Mouse (Mus musculus): ENCODE data around the gene Slc17a7. TPM values are rescaled to one million over a fixed set of nuclear protein-coding genes. Genes with fewer than 3 reads are reported as not detected.

Slc17a7 gene
- polyA plus RNA-seq, 1 experiment from 2014 or later: 7.8 TPM

DNA sequence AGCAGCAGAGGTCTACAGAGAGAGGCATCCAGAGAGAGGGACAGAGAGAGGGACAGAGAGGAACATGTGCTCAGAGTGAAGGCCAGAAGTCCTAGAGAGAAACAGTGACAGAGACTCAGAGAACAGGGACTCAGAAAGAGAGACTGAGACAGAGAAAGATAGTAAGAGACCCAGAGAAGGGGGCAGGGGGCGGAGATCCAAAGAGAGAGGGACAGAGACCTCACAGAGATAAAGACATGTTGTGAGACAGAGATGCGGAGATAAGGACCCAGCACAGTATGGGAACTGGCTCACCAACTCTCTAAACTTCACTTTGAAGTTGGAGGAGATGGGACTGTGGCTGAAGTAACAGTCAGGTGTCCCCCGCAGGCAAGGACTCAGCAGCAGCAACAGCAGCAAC lies 28.4 kb upstream of the Slc17a7 start:
- ATAC-seq (ENCODE audit: insufficient number of reproducible peaks, insufficient read depth, low FRiP score, low read depth): no peak
- peaks cover 0 to 8% of the 10 kb centered on the region in 2 experiments; a peak in 2 of 4 replicates for H3K4me1 ChIP-seq (ENCODE audit: control insufficient read depth in 2 of 2, insufficient read depth in 2 of 2, low read length in 2 of 2)
- peak overlapping the region in 1 of 2 experiments; percentile 60; a peak in 1 of 4 replicates for H3K4me3 ChIP-seq (ENCODE audit: control insufficient read depth in 1 of 2, insufficient read depth in 1 of 2, low read depth in 1 of 2, low read length in 2 of 2)
- peak overlapping the region; percentile 79 for H3K4me2 ChIP-seq (ENCODE audit: low read length)
- no peaks in the 10 kb centered on the region for H3K9me3 ChIP-seq (ENCODE audit: control insufficient read depth, low read length)
- no peaks in the 10 kb centered on the region for H3K36me3 ChIP-seq (ENCODE audit: control insufficient read depth, insufficient read depth, low read length)
- peaks cover 6% of the 10 kb centered on the region; the same call in 1 of the 2 replicates for H3K27me3 ChIP-seq (ENCODE audit: control insufficient read depth, insufficient read depth, low read length)
- no peak overlapping the region for H3K9ac ChIP-seq (ENCODE audit: low read length)
- 59% methylated on average over 3 of the region's 3 CpGs for whole genome bisulfite sequencing
- no peak overlapping the region for H3K27ac ChIP-seq (replicated peaks in 1 of 2; ENCODE audit: control insufficient read depth in 1 of 2, insufficient read depth in 1 of 2, low read depth in 2 of 2, low read length in 2 of 2)

DNA sequence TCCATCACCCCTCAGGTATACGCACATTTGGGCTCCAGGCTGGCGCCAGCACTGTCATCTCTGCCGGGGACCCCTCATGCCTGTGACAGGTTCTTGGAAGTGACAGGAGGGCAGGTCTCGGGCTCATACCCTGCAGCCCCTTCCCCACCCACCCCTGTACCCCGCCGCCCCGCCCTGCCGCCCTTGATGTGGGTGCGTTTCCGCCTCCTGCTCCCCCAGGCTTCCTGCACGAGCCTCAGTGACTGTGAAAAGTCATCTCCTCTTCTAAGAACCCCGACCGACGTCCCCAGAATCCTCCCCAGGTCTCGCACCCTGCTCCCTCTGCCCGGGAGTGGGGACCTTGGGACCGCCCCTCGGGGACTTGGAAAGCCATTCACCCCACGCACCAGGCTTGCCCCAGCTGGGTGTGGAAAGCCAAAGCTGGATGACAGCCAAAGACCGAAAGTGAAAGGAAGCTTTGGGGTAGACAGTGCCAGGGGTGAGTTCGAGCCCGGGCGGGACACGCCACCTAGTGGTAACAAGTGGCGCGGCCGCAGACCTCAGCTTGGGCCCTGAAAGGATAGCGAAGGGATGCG lies 27.7 kb upstream of the Slc17a7 start, which contains the start of the genes Gm45713 and Flt3l:
TSS of gene Gm45713 (minus strand) at position 239 of the 575 bp plus-strand sequence.
TSS of gene Flt3l (minus strand) at position 440 of the 575 bp plus-strand sequence.
- H3K36me3 ChIP-seq (ENCODE audit: control insufficient read depth, insufficient read depth, low read length): no peaks in the 10 kb centered on the region
- H3K4me1 ChIP-seq (ENCODE audit: control insufficient read depth in 2 of 2, insufficient read depth in 2 of 2, low read length in 2 of 2): peaks cover 0 to 8% of the 10 kb centered on the region in 2 experiments; a peak in 2 of 4 replicates
- no peak within 1 kb of the TSS for H3K27ac ChIP-seq (replicated peaks in 1 of 2; ENCODE audit: control insufficient read depth in 1 of 2, insufficient read depth in 1 of 2, low read depth in 2 of 2, low read length in 2 of 2)
- peaks cover 6% of the 10 kb centered on the region; the same call in 1 of the 2 replicates for H3K27me3 ChIP-seq (ENCODE audit: control insufficient read depth, insufficient read depth, low read length)
- H3K4me2 ChIP-seq (ENCODE audit: low read length): peak within 1 kb of the TSS; percentile 79
- H3K9me3 ChIP-seq (ENCODE audit: control insufficient read depth, low read length): no peaks in the 10 kb centered on the region
- WGBS: 2% methylated on average over 29 of the region's 29 CpGs
- H3K4me3 ChIP-seq (ENCODE audit: control insufficient read depth in 1 of 2, insufficient read depth in 1 of 2, low read depth in 1 of 2, low read length in 2 of 2): peak within 1 kb of the TSS; percentile 60 to 79
- H3K9ac ChIP-seq (ENCODE audit: low read length): peak within 1 kb of the TSS; percentile 75
- peak; percentile 64 for ATAC-seq (ENCODE audit: insufficient number of reproducible peaks, insufficient read depth, low FRiP score, low read depth)

DNA sequence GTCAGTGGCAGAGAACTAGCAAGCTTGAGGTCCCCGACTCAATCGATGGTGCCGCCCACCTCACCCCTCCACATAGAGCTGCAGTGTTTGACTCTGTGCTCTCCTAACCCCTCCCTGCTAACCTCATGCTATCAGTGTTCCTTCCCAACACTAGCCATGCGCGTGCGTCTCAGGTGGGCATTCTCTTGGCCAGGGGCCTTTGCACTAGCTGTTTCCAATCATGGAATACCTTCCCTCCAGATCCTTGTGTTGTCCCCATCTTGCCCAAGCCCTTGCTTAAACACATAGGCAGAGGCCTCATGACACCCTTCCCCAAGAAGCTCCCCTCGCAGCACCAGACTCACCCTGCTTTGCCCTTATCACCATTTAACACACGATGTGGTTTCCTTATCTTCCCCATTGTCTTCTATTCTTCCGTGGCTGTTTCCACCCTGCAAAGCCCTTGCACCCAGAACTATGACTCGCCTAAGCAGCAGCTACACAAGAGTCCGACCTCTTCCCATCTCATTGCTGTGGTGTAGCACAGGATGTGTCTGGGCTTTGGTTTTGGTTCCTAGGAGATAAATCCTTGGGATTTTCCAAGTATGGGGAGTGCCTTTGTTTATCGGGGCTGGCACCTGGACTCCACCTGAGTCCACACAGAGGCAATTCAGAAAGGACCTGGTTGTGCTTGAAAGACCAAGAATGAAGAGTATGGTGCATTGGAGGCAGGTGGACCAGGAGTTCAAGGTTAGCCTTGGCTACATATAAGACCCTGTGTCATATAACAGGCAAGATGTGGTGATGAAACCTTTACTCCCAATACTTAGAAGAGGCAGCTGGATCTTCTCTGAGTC lies 26.4 kb upstream of the Slc17a7 start:
- no peaks in the 10 kb centered on the region for H3K9me3 ChIP-seq (ENCODE audit: control insufficient read depth, low read length)
- H3K27ac ChIP-seq (replicated peaks in 1 of 2; ENCODE audit: control insufficient read depth in 1 of 2, insufficient read depth in 1 of 2, low read depth in 2 of 2, low read length in 2 of 2): no peak overlapping the region
- H3K27me3 ChIP-seq (ENCODE audit: control insufficient read depth, insufficient read depth, low read length): peaks cover 6% of the 10 kb centered on the region; the same call in 1 of the 2 replicates
- no peak overlapping the region for H3K9ac ChIP-seq (ENCODE audit: low read length)
- no peak for ATAC-seq (ENCODE audit: insufficient number of reproducible peaks, insufficient read depth, low FRiP score, low read depth)
- no peak overlapping the region for H3K4me2 ChIP-seq (ENCODE audit: low read length)
- H3K36me3 ChIP-seq (ENCODE audit: control insufficient read depth, insufficient read depth, low read length): peaks cover 6% of the 10 kb centered on the region
- H3K4me3 ChIP-seq (ENCODE audit: control insufficient read depth in 1 of 2, insufficient read depth in 1 of 2, low read depth in 1 of 2, low read length in 2 of 2): no peak overlapping the region
- peaks cover 0 to 5% of the 10 kb centered on the region in 2 experiments; a peak in 2 of 4 replicates for H3K4me1 ChIP-seq (ENCODE audit: control insufficient read depth in 2 of 2, insufficient read depth in 2 of 2, low read length in 2 of 2)
- WGBS: 61% methylated on average over 12 of the region's 12 CpGs

GRCm38 (mm10) chr7:45138403-45138802 lies 25.3 kb upstream of the Slc17a7 start:
- H3K4me2 ChIP-seq (ENCODE audit: low read length): no peak overlapping the region
- H3K4me1 ChIP-seq (ENCODE audit: control insufficient read depth in 2 of 2, insufficient read depth in 2 of 2, low read length in 2 of 2): peaks cover 0 to 5% of the 10 kb centered on the region in 2 experiments; a peak in 2 of 4 replicates
- H3K27me3 ChIP-seq (ENCODE audit: control insufficient read depth, insufficient read depth, low read length): peaks cover 6% of the 10 kb centered on the region; the same call in 1 of the 2 replicates
- H3K9me3 ChIP-seq (ENCODE audit: control insufficient read depth, low read length): no peaks in the 10 kb centered on the region
- no peak overlapping the region for H3K4me3 ChIP-seq (ENCODE audit: control insufficient read depth in 1 of 2, insufficient read depth in 1 of 2, low read depth in 1 of 2, low read length in 2 of 2)
- WGBS: 85% methylated on average over 1 of the region's 1 CpGs
- peaks cover 16% of the 10 kb centered on the region for H3K36me3 ChIP-seq (ENCODE audit: control insufficient read depth, insufficient read depth, low read length)
- ATAC-seq (ENCODE audit: insufficient number of reproducible peaks, insufficient read depth, low FRiP score, low read depth): no peak
- no peak overlapping the region; the same call in 1 of the 2 replicates for H3K9ac ChIP-seq (ENCODE audit: low read length)
- H3K27ac ChIP-seq (replicated peaks in 1 of 2; ENCODE audit: control insufficient read depth in 1 of 2, insufficient read depth in 1 of 2, low read depth in 2 of 2, low read length in 2 of 2): no peak overlapping the region

DNA sequence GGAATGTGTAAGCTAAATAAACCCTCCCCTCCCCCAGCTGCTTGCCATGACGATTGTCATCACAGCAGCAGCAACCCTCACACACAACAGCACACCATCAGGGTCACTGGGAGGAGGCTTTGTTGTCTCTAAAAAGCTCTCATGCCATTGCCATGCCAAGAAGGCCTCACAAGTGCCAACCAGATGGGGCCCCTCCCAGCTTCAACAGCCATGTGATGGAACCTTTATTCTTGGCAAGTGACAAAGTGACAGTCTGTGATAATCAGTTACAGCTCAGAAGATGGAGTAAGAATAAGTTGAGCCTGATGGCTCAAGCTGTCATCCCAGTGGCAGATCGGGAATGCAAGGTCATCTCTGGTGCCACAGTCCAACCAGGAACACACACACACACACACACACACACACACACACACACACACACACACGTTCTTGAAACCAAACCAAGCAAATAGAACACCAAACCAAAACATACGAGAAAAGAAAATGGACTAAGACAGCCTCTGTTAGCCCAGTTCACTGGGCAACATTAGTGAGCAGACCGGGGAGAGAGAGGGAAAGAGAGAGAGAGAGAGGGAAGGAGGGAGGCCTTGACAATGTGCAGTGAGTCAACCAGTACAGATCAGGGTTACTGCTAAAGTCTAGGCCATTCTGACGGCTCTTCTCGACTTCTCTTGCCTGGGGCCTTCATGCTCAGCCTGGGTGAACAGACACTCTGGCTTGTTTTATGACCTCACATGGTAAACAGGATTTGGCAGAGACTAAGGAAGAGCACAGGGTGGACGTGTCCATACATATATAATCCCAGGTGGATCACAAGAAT lies 23.6 kb upstream of the Slc17a7 start:
- Histone ChIP-seq H3K9me3 (ENCODE audit: control insufficient read depth, low read length) (no peaks in the 10 kb centered on the region), H3K36me3 (ENCODE audit: control insufficient read depth, insufficient read depth, low read length) (peaks cover 32% of the 10 kb centered on the region), H3K9ac (ENCODE audit: low read length) (no peak overlapping the region), H3K4me1 (ENCODE audit: control insufficient read depth in 2 of 2, insufficient read depth in 2 of 2, low read length in 2 of 2) (peaks cover 0 to 5% of the 10 kb centered on the region in 2 experiments; a peak in 2 of 4 replicates), H3K27ac (replicated peaks in 1 of 2; ENCODE audit: control insufficient read depth in 1 of 2, insufficient read depth in 1 of 2, low read depth in 2 of 2, low read length in 2 of 2) (no peak overlapping the region), H3K4me2 (ENCODE audit: low read length) (no peak overlapping the region), H3K27me3 (ENCODE audit: control insufficient read depth, insufficient read depth, low read length) (peaks cover 6% of the 10 kb centered on the region; the same call in 1 of the 2 replicates), H3K4me3 (ENCODE audit: control insufficient read depth in 1 of 2, insufficient read depth in 1 of 2, low read depth in 1 of 2, low read length in 2 of 2) (no peak overlapping the region)
- ATAC-seq (ENCODE audit: insufficient number of reproducible peaks, insufficient read depth, low FRiP score, low read depth): no peak
- WGBS: 67% methylated on average over 8 of the region's 8 CpGs

GRCm38 (mm10) chr7:45141319-45141718 lies 22.4 kb upstream of the Slc17a7 start:
- Histone ChIP-seq H3K4me3 (ENCODE audit: control insufficient read depth in 1 of 2, insufficient read depth in 1 of 2, low read depth in 1 of 2, low read length in 2 of 2) (no peak overlapping the region), H3K27me3 (ENCODE audit: control insufficient read depth, insufficient read depth, low read length) (no peaks in the 10 kb centered on the region), H3K9me3 (ENCODE audit: control insufficient read depth, low read length) (no peaks in the 10 kb centered on the region), H3K9ac (ENCODE audit: low read length) (no peak overlapping the region), H3K36me3 (ENCODE audit: control insufficient read depth, insufficient read depth, low read length) (peaks cover 44% of the 10 kb centered on the region), H3K4me2 (ENCODE audit: low read length) (no peak overlapping the region), H3K27ac (replicated peaks in 1 of 2; ENCODE audit: control insufficient read depth in 1 of 2, insufficient read depth in 1 of 2, low read depth in 2 of 2, low read length in 2 of 2) (no peak overlapping the region), H3K4me1 (ENCODE audit: control insufficient read depth in 2 of 2, insufficient read depth in 2 of 2, low read length in 2 of 2) (no peaks in the 10 kb centered on the region; a peak in 1 of 4 replicates)
- 92% methylated on average over 3 of the region's 3 CpGs for WGBS
- ATAC-seq (ENCODE audit: insufficient number of reproducible peaks, insufficient read depth, low FRiP score, low read depth): no peak

DNA sequence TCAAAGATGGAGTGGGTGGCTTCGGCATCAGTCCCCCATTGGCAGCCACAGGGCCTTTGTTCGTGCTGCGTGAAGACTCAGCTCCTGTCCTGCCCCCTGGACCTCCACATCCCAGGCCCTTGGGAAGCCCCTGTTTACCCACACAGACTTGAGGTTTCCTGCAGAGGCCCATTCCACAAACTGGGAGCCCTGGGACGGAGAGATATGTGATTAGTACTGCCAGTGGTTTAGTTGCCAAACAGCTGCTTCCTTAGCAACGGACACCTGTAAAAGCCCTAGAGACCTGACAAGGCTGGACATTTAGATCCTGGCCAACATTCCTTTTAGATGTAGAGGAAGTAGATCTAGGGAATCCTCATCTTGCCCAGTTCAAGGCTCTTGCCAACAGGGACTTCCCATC lies 21.8 kb upstream of the Slc17a7 start:
- Histone ChIP-seq H3K9ac (ENCODE audit: low read length) (no peak overlapping the region), H3K27me3 (ENCODE audit: control insufficient read depth, insufficient read depth, low read length) (no peaks in the 10 kb centered on the region), H3K9me3 (ENCODE audit: control insufficient read depth, low read length) (no peaks in the 10 kb centered on the region), H3K27ac (replicated peaks in 1 of 2; ENCODE audit: control insufficient read depth in 1 of 2, insufficient read depth in 1 of 2, low read depth in 2 of 2, low read length in 2 of 2) (no peak overlapping the region), H3K4me3 (ENCODE audit: control insufficient read depth in 1 of 2, insufficient read depth in 1 of 2, low read depth in 1 of 2, low read length in 2 of 2) (no peak overlapping the region), H3K36me3 (ENCODE audit: control insufficient read depth, insufficient read depth, low read length) (peaks cover 45% of the 10 kb centered on the region), H3K4me2 (ENCODE audit: low read length) (no peak overlapping the region), H3K4me1 (ENCODE audit: control insufficient read depth in 2 of 2, insufficient read depth in 2 of 2, low read length in 2 of 2) (no peaks in the 10 kb centered on the region; a peak in 1 of 4 replicates)
- 86% methylated on average over 5 of the region's 5 CpGs for WGBS
- ATAC-seq (ENCODE audit: insufficient number of reproducible peaks, insufficient read depth, low FRiP score, low read depth): no peak

All from heart, embryonic 14.5 days (tissue).